Mouse (Mus musculus) embryonic facial prominence, embryonic 11.5 days (tissue): ENCODE results near the gene Cyp11a1. TPM values are rescaled to one million over a fixed set of nuclear protein-coding genes. Genes with fewer than 3 reads are reported as not detected.

ENCODE experiments used
- ATAC-seq: fragments of 200-750 bp; cut with Nextera tagmentation; replicated peaks from 2 replicates; pipeline ENCODE4 v1.8.0; 2017; ENCODE audit warnings: low read depth; ENCODE audit not compliant: insufficient number of reproducible peaks, low FRiP score, low TSS enrichment
- DNase-seq: peaks from one replicate; pipeline ENCODE4 v3.0.0-alpha.2; 2015; ENCODE audit warnings: low spot score
- H3K27ac ChIP-seq: fragments of 300-500 bp; sonication (generic); replicated peaks from 2 replicates; pipeline ENCODE4 v1.5.1; 2014; ENCODE audit warnings: mild to moderate bottlenecking, low read depth, low read length, control low read depth
- H3K27me3 ChIP-seq: fragments of 300-500 bp; sonication (generic); 2 replicates; pipeline ENCODE4 v1.6.1; 2014; ENCODE audit warnings: mild to moderate bottlenecking, low read length, moderate library complexity, mixed read lengths; ENCODE audit not compliant: control insufficient read depth, insufficient read depth
- H3K36me3 ChIP-seq: fragments of 300-500 bp; sonication (generic); replicated peaks from 2 replicates; pipeline ENCODE4 v1.6.1; 2014; ENCODE audit warnings: low read depth, mild to moderate bottlenecking, low read length, moderate library complexity, mixed read lengths; ENCODE audit not compliant: control insufficient read depth, insufficient read depth
- H3K4me1 ChIP-seq: fragments of 300-500 bp; sonication (generic); 2 replicates; pipeline ENCODE4 v1.6.1; 2014; ENCODE audit warnings: low read length, mixed read lengths; ENCODE audit not compliant: control insufficient read depth, insufficient read depth
- H3K4me2 ChIP-seq: fragments of 300-500 bp; sonication (generic); 2 replicates; pipeline ENCODE4 v1.6.1; 2014; ENCODE audit warnings: low read depth, mild to moderate bottlenecking, control low read depth, low read length, moderate library complexity
- H3K4me3 ChIP-seq: fragments of 300-500 bp; sonication (generic); 2 replicates; pipeline ENCODE4 v1.5.1; 2014; ENCODE audit warnings: low read depth, low read length, control low read depth
- H3K9ac ChIP-seq: fragments of 300-500 bp; sonication (generic); replicated peaks from 2 replicates; pipeline ENCODE4 v1.6.1; 2014; ENCODE audit warnings: mild to moderate bottlenecking, control low read depth, low read length
- H3K9me3 ChIP-seq: fragments of 300-500 bp; sonication (generic); replicated peaks from 2 replicates; pipeline ENCODE4 v1.6.1; 2016; ENCODE audit warnings: mild to moderate bottlenecking, low read length, inconsistent platforms, mixed read lengths; ENCODE audit not compliant: control insufficient read depth
- WGBS: fragments of 180-500 bp; shearing (Covaris S2); extraction: QIAGEN DNeasy Blood & Tissue Kit; methylation state at CpG from one replicate; pipeline ENCODE4 v1.1.7; 2014; 5-methylcytosine and 5-hydroxymethylcytosine counted together
- polyA plus RNA-seq: library from polyadenylated mRNA; unstranded; fragments of >200 nt; fragmentation: Nextera tagmentation; extraction: Ambion mirVana; gene quantifications from 2 replicates; pipeline ENCODE4 v1.2.1, GENCODE M21; 2014

Cyp11a1 gene
- polyA plus RNA-seq, 1 experiment from 2014 or later: 0.18 TPM

GRCm38 (mm10) chr9:57978025-57978424, 28.2 kb upstream of the Cyp11a1 start:
- ATAC-seq: no peak
- no peak for DNase-seq
- Histone ChIP-seq H3K27ac (no peak overlapping the region), H3K4me2 (no peak overlapping the region), H3K9me3 (no peaks in the 10 kb centered on the region), H3K4me3 (no peak overlapping the region), H3K27me3 (no peaks in the 10 kb centered on the region), H3K36me3 (no peaks in the 10 kb centered on the region), H3K9ac (no peak overlapping the region), H3K4me1 (no peaks in the 10 kb centered on the region)
- WGBS: 81% methylated on average over 6 of the region's 6 CpGs

GRCm38 (mm10) chr9:57978858-57979257, 27.4 kb upstream of the Cyp11a1 start:
- 75% methylated on average over 3 of the region's 3 CpGs for WGBS
- DNase-seq (no peak), ATAC-seq (no peak)
- Histone ChIP-seq H3K4me1 (no peaks in the 10 kb centered on the region), H3K4me2 (no peak overlapping the region), H3K36me3 (no peaks in the 10 kb centered on the region), H3K4me3 (no peak overlapping the region), H3K9me3 (no peaks in the 10 kb centered on the region), H3K27ac (no peak overlapping the region), H3K27me3 (no peaks in the 10 kb centered on the region), H3K9ac (no peak overlapping the region)

- Histone ChIP-seq H3K9ac (no peak overlapping the region), H3K9me3 (no peaks in the 10 kb centered on the region), H3K4me3 (no peak overlapping the region), H3K4me2 (no peak overlapping the region), H3K4me1 (no peaks in the 10 kb centered on the region), H3K27me3 (no peaks in the 10 kb centered on the region), H3K27ac (no peak overlapping the region), H3K36me3 (no peaks in the 10 kb centered on the region)
- DNase-seq: no peak
- WGBS: 85% methylated on average over 10 of the region's 10 CpGs
- no peak for ATAC-seq
Observed at GRCm38 (mm10) chr9:57980570-57980969, 25.6 kb upstream of the Cyp11a1 start.

- ATAC-seq (no peak), DNase-seq (no peak)
- H3K4me2 ChIP-seq: no peak overlapping the region
- H3K4me3 ChIP-seq: no peak overlapping the region
- 92% methylated on average over 8 of the region's 8 CpGs for WGBS
- H3K9ac ChIP-seq: no peak overlapping the region
- H3K9me3 ChIP-seq: no peaks in the 10 kb centered on the region
- H3K27me3 ChIP-seq: no peaks in the 10 kb centered on the region
- no peaks in the 10 kb centered on the region for H3K4me1 ChIP-seq
- no peaks in the 10 kb centered on the region for H3K36me3 ChIP-seq
- no peak overlapping the region for H3K27ac ChIP-seq
Observed at GRCm38 (mm10) chr9:57985304-57985703, 20.9 kb upstream of the Cyp11a1 start.

- Histone ChIP-seq H3K27me3 (no peaks in the 10 kb centered on the region), H3K27ac (no peak overlapping the region), H3K36me3 (no peaks in the 10 kb centered on the region), H3K4me2 (no peak overlapping the region), H3K4me1 (no peaks in the 10 kb centered on the region), H3K9me3 (no peaks in the 10 kb centered on the region), H3K9ac (no peak overlapping the region), H3K4me3 (no peak overlapping the region)
- DNase-seq (no peak), ATAC-seq (no peak)
- 76% methylated on average over 7 of the region's 7 CpGs for WGBS
Observed at GRCm38 (mm10) chr9:57986293-57986692, 19.9 kb upstream of the Cyp11a1 start.

- Histone ChIP-seq H3K4me1 (no peaks in the 10 kb centered on the region), H3K9me3 (no peaks in the 10 kb centered on the region), H3K4me2 (no peak overlapping the region), H3K27me3 (no peaks in the 10 kb centered on the region), H3K9ac (no peak overlapping the region), H3K4me3 (no peak overlapping the region), H3K27ac (no peak overlapping the region), H3K36me3 (no peaks in the 10 kb centered on the region)
- WGBS: 76% methylated on average over 2 of the region's 2 CpGs
- no peak for DNase-seq
- ATAC-seq: no peak
Observed at GRCm38 (mm10) chr9:57988098-57988497, 18.1 kb upstream of the Cyp11a1 start.

GRCm38 (mm10) chr9:57989309-57989708, 16.9 kb upstream of the Cyp11a1 start:
- no peaks in the 10 kb centered on the region for H3K36me3 ChIP-seq
- H3K4me3 ChIP-seq: no peak overlapping the region
- H3K9me3 ChIP-seq: no peaks in the 10 kb centered on the region
- H3K27me3 ChIP-seq: no peaks in the 10 kb centered on the region
- no peak overlapping the region for H3K27ac ChIP-seq
- no peak overlapping the region for H3K9ac ChIP-seq
- H3K4me2 ChIP-seq: no peak overlapping the region
- H3K4me1 ChIP-seq: no peaks in the 10 kb centered on the region
- no peak for ATAC-seq
- no peak for DNase-seq
- 89% methylated on average over 6 of the region's 6 CpGs for WGBS

- 41% methylated on average over 10 of the region's 10 CpGs for WGBS
- H3K4me3 ChIP-seq: no peak overlapping the region
- H3K4me1 ChIP-seq: no peaks in the 10 kb centered on the region
- H3K27me3 ChIP-seq: no peaks in the 10 kb centered on the region
- peak; percentile 58 for DNase-seq
- H3K27ac ChIP-seq: no peak overlapping the region
- ATAC-seq: no peak
- no peaks in the 10 kb centered on the region for H3K36me3 ChIP-seq
- no peak overlapping the region for H3K4me2 ChIP-seq
- H3K9me3 ChIP-seq: no peaks in the 10 kb centered on the region
- H3K9ac ChIP-seq: no peak overlapping the region
Observed at GRCm38 (mm10) chr9:57990438-57991110, 15.6 kb upstream of the Cyp11a1 start.
